Mouse (Mus musculus): Measurements from ENCODE around the gene Mrpl50. TPM values are rescaled to one million over a fixed set of nuclear protein-coding genes. Genes with fewer than 3 reads are reported as not detected.
"Not testable (repeated sequence)": the region's sequence is repeated elsewhere in the genome, so short reads cannot be mapped to it uniquely, and the experiment has no call there.

The Mrpl50 gene
- total RNA-seq, 2 experiments from 2014 or later, result 46.1 to 47.0 TPM

DNA sequence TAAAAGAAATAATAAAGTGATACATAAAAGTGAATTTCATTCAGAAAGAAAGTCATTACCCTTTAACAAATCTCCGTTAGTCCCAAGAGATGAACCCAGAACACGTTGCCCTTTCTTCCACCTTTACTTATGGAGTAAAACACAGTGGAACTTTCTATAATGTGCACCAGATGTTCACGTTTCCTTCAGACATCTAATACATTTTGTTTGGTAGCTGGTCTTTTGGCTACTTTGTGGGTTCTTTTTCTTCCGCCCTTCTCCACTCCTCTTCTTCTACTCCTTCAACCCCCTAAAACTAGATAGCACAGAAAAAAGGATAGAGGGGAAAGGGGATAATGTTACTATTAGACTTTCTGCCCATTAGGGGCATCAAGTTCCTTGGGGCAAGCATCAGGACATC lies 8.3 kb downstream of the Mrpl50 start:
- DNase-seq (ENCODE audit: low spot score), result no peak
- intact Hi-C loops (cut with DNase I), result no loop called here

GRCm38 (mm10) chr4:49510236-49510835 lies 10.6 kb downstream of the Mrpl50 start:
- intact Hi-C loops (cut with DNase I); DNase-seq (ENCODE audit: low spot score): not testable (repeated sequence)

GRCm38 (mm10) chr4:49509183-49509582 lies 11.7 kb downstream of the Mrpl50 start:
- DNase-seq (ENCODE audit: low spot score), result no peak
- intact Hi-C loops (cut with DNase I), result no loop called here

DNA sequence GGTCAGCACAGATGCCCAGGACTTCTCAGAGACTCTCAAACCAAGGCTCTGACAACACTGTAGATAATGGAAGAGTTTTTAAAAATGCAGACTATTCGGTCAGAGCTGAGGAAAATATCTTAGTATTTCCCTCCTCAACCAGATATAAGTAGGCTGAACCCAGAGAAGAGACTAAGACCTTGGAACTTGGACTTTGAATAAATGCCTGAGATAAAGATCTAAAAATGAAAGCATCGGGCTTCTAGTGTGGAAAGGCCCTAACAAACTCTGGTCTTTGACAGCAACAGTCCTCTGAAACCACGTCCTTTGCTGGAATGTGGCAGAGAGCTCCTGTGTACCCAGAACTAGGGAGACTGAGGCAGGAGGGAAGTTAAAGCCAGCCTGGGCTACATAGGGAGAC lies 14.5 kb downstream of the Mrpl50 start, which contains the start of gene Baat:
TSS of gene Baat (minus strand) at position 172 of the 400 bp plus-strand sequence.
- DNase-seq (ENCODE audit: low spot score), result no peak
- intact Hi-C loops (cut with DNase I), result no loop called here

GRCm38 (mm10) chr4:49503563-49503962 lies 17.3 kb downstream of the Mrpl50 start:
- DNase-seq (ENCODE audit: low spot score), result no peak

GRCm38 (mm10) chr4:49485934-49486650 lies 34.8 kb downstream of the Mrpl50 start:
- intact Hi-C loops (cut with DNase I); DNase-seq (ENCODE audit: low spot score): not testable (repeated sequence)

More at GRCm38 (mm10) chr4:49503563-49503962, 17.3 kb downstream of the Mrpl50 start:
- intact Hi-C loops (cut with DNase I), result no loop called here

GRCm38 (mm10) chr4:49485442-49485841 lies 35.5 kb downstream of the Mrpl50 start:
- DNase-seq (ENCODE audit: low spot score), result no peak
- intact Hi-C loops (cut with DNase I), result no loop called here

GRCm38 (mm10) chr4:49480896-49481295 lies 40.0 kb downstream of the Mrpl50 start:
- no peak for DNase-seq (ENCODE audit: low spot score)

DNA sequence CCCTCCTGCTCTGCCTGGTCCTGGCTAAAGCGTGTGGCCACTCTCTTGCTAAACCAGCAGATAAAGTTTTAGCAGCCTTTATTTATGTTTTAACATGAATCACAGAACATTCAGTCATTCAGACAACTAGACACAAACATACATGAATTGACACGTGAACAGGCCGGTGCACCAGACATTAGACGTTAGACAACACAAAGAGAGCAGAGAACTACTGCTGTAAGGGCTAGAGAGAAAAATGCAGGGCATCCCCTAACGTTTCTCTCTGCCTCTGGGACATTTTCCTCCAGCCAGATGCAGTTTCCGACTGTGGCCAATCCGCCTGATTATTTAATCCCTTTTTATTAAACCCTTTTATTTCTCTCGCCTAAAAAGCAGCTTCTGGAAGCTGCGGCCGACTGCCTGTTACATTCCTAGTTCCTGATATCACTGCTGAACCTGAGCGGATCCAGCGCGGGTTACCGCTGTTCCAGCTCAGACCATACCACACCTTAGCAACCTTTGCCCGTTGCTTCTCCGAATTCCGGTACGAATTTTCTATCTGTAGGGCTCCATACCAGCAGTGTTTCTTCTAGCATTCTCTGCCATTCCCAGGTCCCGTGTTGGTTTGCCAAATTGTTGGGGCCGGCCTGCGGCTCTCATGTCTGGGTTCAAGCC lies 40.7 kb downstream of the Mrpl50 start:
- intact Hi-C loops (cut with DNase I), result no loop called here

More at GRCm38 (mm10) chr4:49480896-49481295, 40.0 kb downstream of the Mrpl50 start:
- intact Hi-C loops (cut with DNase I), result no loop called here

GRCm38 (mm10) chr4:49479035-49479434 lies 41.9 kb downstream of the Mrpl50 start:
- DNase-seq (ENCODE audit: low spot score); intact Hi-C loops (cut with DNase I): not testable (repeated sequence)

More for the DNA sequence above, 40.7 kb downstream of the Mrpl50 start:
- DNase-seq (ENCODE audit: low spot score), result no peak

GRCm38 (mm10) chr4:49478118-49478877 lies 42.6 kb downstream of the Mrpl50 start:
- no peak for DNase-seq (ENCODE audit: low spot score)
- intact Hi-C loops (cut with DNase I), result no loop called here

DNA sequence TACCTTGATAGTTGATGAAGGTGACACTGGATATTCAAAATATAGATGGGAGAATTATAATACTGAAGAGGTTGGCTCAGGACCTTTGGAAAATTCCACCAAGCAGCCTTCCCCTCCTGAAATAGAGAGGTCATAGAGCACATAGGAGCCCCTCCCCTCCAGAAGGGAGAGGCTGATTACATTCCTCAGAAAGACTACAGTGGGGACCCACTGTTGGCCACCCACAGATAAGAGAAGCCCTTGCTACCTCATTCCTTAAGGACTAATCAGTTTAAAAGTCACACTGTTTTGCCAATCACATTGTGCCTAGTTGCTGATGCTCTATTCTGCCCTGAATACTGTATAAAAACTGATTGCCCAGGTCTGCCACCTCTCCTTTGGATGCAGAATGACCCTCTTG lies 46.3 kb downstream of the Mrpl50 start:
- DNase-seq (ENCODE audit: low spot score), result no peak
- intact Hi-C loops (cut with DNase I), result no loop called here

DNA sequence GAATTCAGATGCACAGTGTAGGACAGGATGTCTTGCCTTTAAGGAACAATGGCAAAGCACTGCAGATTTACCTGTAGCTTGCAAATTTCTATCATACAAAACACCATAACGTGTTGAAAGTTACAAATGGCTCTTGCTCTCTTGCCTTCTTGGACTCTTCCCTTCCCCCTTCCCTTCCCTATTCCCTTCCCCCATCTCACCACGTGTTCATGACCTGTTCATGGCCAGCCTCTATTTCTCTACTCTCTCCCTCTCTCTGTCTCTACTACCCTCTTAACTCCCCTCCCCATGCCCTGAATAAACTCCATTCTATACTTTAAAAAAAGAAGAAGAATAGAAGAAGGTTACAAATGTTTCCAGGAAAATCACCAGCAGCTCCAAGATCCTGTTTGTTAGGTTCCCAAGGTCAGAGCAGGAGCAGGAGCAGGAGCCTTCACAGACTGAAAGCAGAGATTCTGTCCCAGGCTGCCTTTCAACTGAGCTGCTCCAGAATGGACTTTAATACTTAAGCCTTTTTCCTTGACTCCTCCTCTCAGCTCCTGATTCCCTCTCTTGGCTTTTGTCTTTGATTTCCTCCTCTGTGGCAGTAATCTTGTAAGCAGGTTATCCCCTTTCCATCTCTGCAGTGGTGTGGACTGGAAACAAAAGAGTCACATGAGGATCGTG lies 47.3 kb downstream of the Mrpl50 start, which contains the start of gene Acnat1:
TSS of gene Acnat1 (minus strand) at position 478 of the 666 bp plus-strand sequence.
- DNase-seq (ENCODE audit: low spot score), result no peak
- intact Hi-C loops (cut with DNase I), result no loop called here

- DNase-seq (ENCODE audit: low spot score), result no peak
- intact Hi-C loops (cut with DNase I), result no loop called here
These were observed 51.3 kb downstream of the Mrpl50 start for GRCm38 (mm10) chr4:49469435-49470151.

DNA sequence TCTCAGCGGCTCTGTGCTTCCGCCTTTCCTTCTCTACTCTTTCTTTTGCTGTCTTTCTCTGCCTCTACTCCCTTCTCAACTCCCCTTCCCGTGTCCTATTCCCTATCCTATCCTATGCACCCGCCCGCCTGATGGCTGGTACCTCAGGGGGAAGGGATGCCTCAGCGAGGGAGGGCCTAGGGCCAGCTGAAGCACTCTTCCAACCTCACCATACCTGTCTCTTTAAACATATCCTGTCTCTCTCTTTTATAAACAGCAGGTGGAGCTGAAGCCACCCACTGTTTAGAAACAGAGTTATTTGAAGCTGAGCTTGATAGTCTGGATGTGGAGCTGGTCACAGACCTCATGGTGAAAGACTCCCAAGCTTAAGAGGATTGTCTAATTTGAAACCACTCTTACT lies 53.5 kb downstream of the Mrpl50 start:
- DNase-seq (ENCODE audit: low spot score), result no peak
- intact Hi-C loops (cut with DNase I), result no loop called here
